Mouse (Mus musculus) MEL (cell line): Measurements from ENCODE around the gene Snupn.

ENCODE experiments used
- BHLHE40 ChIP-seq: IDR thresholded peaks from 2 replicates; pipeline ENCODE4 v1.6.1; 2012; ENCODE audit warnings: low read depth, mild to moderate bottlenecking, inconsistent platforms, low read length, improper control_type of control experiment, borderline replicate concordance
- CTCF ChIP-seq, 3 experiments: IDR thresholded peaks in 2 of 3; conservative IDR thresholded peaks in 1 of 3; 2 replicates each; pipeline ENCODE4 v1.5.1; 2011 to 2012; ENCODE audit warnings: low read length in 3 of 3, low read depth in 2 of 3, mild to moderate bottlenecking in 2 of 3, improper control_type of control experiment in 1 of 3, inconsistent platforms in 1 of 3, mixed read lengths in 1 of 3, moderate library complexity in 1 of 3; ENCODE audit not compliant: control insufficient read depth in 1 of 3, insufficient read depth in 1 of 3, poor library complexity in 1 of 3, severe bottlenecking in 1 of 3
- E2F4 ChIP-seq: IDR thresholded peaks from 2 replicates; pipeline ENCODE4 v1.6.1; 2011; ENCODE audit warnings: low read depth, low read length, improper control_type of control experiment, borderline replicate concordance
- EP300 ChIP-seq, 2 experiments: IDR thresholded peaks; 2 replicates each; pipeline ENCODE4 v1.6.1; 2011; ENCODE audit warnings: improper control_type of control experiment in 2 of 2, low read length in 2 of 2, low read depth in 1 of 2, mild to moderate bottlenecking in 1 of 2
- GATA1 ChIP-seq: IDR thresholded peaks from 2 replicates; pipeline ENCODE4 v1.6.1; 2011; ENCODE audit warnings: low read depth, low read length, improper control_type of control experiment
- HCFC1 ChIP-seq: IDR thresholded peaks from 2 replicates; pipeline ENCODE4 v1.6.1; 2012; ENCODE audit warnings: low read depth, mild to moderate bottlenecking, inconsistent platforms, low read length, improper control_type of control experiment, moderate library complexity
- MAZ ChIP-seq: IDR thresholded peaks from 2 replicates; pipeline ENCODE4 v1.6.1; 2012; ENCODE audit warnings: low read depth, mild to moderate bottlenecking, inconsistent platforms, low read length, improper control_type of control experiment
- MYC ChIP-seq: IDR thresholded peaks from 2 replicates; pipeline ENCODE4 v1.6.1; 2011; ENCODE audit warnings: low read depth, mild to moderate bottlenecking, low read length, improper control_type of control experiment, moderate library complexity
- POLR2A ChIP-seq, 2 experiments: IDR thresholded peaks; 2 replicates each; pipeline ENCODE4 v1.6.1; 2011 to 2012; ENCODE audit warnings: low read length in 2 of 2, mild to moderate bottlenecking in 2 of 2, control low read depth in 1 of 2, improper control_type of control experiment in 1 of 2, low read depth in 1 of 2, moderate library complexity in 1 of 2; ENCODE audit not compliant: control insufficient read depth in 1 of 2, insufficient read depth in 1 of 2, poor library complexity in 1 of 2
- POLR2AphosphoS5 ChIP-seq: IDR thresholded peaks from 2 replicates; pipeline ENCODE4 v1.6.1; 2012; ENCODE audit warnings: low read depth, borderline replicate concordance, mild to moderate bottlenecking, inconsistent platforms, low read length, moderate library complexity, mixed read lengths
- TBP ChIP-seq: IDR thresholded peaks from 2 replicates; pipeline ENCODE4 v1.8.0; 2011; ENCODE audit warnings: low read depth, low read length, improper control_type of control experiment

DNA sequence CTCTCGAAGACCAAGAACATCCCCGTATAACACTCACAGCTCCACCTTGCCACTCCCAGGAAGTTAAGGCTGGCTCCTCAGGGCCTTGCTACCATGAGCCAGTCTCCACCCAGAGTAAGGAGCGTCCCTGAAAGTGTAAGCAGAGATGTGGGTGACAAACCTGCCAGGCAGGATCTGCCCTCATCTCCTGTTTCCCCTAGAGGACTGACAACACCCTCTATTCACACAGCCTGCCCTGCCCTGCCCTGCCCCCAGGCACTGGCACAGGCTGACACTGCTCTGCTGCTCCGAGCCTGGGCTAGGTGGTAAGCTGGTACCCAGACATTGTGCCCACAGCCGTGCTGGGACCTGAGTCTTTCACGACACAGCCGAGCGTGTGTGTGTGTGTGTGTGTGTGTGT lies 49.5 kb upstream of the Snupn start:
- TF ChIP-seq POLR2A (IDR thresholded peaks at IDR 0.05; ENCODE audit: control insufficient read depth in 1 of 2, insufficient read depth in 1 of 2, low read depth in 1 of 2, low read length in 2 of 2, poor library complexity in 1 of 2) (no peak), MYC (no peak), GATA1 (no peak), CTCF (IDR thresholded peaks at IDR 0.05 in 2 of 3, conservative IDR thresholded peaks at IDR 0.05 in 1 of 3; ENCODE audit: control insufficient read depth in 1 of 3, insufficient read depth in 1 of 3, low read depth in 2 of 3, low read length in 3 of 3, poor library complexity in 1 of 3, severe bottlenecking in 1 of 3) (no peak), TBP (no peak), EP300 (IDR thresholded peaks at IDR 0.05; ENCODE audit: low read depth in 1 of 2, low read length in 2 of 2) (no peak), MAZ (no peak), HCFC1 (no peak), E2F4 (no peak), BHLHE40 (no peak), POLR2AphosphoS5 (no peak)
